Mouse (Mus musculus) gastrocnemius, adult 18-20 months (tissue): ENCODE results near the gene Hectd4. TPM values are rescaled to one million over a fixed set of nuclear protein-coding genes. Genes with fewer than 3 reads are reported as not detected.
A peak's percentile ranks its signal among the peaks of the same experiment; 100 is the strongest.

Experiments used
- DNase-seq: peaks from one replicate; pipeline ENCODE4 v3.0.0; 2021; ENCODE audit warnings: low spot score
- total RNA-seq, 2 experiments: library from RNA; stranded (reverse); gene quantifications; 2 replicates each; pipeline ENCODE4 v1.2.3; 2021

Hectd4 gene
- total RNA-seq, 2 experiments from 2014 or later = 11.3 to 11.8 TPM

DNA sequence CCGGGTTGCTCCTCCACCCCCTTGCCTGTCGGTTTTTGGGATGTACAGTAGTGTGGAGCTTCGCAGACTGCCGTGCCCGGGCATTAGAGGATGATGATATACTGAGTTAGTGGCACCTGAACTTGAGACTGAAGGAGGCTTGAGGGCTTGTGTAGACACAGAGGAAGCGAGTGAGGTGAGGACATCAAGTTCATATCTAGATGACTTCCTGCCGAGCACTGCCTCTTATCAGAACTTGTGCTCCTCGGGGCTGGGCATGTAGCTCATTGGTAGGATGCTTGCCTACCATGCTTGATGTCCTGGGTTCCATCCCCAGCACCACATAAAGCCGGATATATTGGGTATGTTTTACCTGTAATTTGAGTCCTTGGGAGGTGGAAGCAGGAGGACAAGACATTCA is 10.8 kb downstream of the Hectd4 start:
- DNase-seq = no peak

DNA sequence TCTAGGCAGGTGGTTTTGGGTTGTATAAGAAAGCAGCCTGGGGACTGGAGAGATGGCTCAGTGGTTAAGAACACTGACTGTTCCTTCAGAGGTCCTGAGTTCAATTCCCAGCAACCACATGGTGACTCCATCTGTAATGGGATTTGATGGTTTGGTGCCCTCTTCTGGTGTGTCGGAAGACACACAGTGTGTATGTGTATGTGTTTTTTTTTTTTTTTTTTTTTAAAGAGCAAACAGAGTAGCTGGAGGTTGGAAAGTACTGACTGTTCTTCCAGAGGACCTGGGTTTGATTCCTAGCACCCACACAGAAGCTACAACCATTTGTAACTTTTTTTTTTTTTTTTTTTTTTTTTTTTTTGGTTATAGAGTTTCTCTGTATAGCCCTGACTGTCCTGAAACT is 12.8 kb downstream of the Hectd4 start:
- DNase-seq = no peak

DNA sequence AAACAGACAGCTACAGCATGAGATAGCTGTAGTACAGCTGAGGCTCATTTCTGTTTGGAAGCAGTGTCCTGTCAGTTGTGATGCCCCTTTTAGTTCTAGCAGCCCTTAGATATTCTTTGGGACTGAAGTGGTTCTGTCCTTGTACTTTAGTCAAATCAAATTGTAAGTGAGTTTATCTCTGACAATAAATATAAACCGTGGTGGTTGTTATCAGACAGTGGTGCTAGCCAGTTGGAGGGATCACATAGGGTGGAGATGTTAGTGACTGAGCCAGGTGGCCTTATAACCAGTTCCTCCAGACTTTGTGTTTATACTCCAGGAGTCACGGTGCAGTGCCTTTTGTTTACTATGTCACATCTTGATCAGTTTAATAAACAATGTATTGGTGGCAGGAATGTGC is 13.7 kb downstream of the Hectd4 start:
- DNase-seq = no peak

DNA sequence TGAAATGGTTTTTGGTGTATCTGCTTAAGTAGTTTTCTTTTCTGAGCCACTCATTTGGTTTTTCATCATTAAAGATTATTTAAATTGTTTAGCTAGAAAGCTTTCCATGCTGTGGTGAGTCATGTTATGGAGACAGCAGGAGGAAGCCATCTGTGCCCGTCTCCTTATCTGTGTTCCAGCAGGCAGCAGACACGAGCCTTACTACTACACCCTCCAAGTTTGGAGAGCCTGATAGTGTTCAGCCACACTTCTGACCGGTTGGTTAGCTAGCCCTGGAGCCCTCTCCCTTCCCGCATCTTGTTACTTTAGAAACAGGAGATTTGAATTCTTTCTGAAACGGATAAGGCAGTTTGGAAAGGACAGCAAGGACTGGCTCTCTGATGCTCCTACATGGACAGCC is 16.2 kb downstream of the Hectd4 start:
- no peak for DNase-seq

DNA sequence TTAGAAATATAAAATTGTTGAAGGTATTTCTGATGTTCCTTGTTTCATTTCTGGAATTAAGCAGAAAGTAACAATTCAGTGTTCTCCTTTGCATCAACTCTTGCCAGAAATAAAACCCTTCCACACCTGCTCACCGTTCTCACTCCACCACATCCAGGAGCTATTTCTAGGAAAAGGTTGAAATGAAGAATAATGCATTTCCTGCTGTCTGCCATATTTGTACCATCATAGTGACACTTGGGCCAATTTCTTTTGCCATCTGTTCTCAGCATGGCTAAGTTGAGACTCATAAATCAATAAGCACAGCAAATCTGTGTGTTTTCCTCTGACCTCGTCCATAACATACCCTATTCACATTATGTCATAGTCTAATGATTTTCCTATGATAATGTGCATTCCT is 18.2 kb downstream of the Hectd4 start:
- no peak for DNase-seq

DNA sequence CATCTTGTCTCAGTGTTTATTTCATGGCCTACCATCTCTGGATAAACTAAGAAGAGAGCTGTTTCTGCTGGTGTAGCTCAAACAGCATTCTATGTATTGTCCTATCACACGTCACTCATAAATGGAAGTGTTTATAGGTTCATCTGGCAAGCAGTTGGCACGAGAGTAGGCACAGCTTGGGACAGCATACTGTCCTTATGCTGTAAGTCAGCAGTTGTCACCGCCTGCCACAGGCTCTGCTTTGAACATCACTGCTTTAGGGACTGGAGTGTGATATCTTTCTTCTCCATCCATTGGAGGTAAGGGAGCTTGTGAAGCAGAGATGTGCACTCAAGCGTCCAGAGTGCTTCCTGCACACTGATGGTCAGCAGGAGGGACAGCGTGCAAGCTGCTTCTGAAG is 19.8 kb downstream of the Hectd4 start:
- DNase-seq = no peak

DNA sequence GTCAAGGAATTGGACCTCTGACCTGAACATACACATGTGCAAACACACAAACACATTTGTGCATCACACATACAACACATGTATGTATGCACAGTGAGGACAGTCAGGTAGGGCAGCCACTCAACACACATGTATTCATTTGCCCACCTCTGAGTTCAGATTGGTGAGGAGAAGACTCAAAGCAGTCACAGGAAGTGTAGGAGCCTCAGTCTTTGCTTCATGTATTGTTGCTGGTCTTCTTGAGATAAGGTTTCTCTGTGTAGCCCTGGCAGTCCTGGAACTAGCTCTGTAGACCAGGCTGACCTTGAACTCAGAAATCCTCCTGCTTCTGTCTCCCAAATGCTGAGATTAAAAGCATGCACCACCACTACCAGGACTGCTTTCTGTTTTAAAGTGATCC is 21.2 kb downstream of the Hectd4 start:
- no peak for DNase-seq

DNA sequence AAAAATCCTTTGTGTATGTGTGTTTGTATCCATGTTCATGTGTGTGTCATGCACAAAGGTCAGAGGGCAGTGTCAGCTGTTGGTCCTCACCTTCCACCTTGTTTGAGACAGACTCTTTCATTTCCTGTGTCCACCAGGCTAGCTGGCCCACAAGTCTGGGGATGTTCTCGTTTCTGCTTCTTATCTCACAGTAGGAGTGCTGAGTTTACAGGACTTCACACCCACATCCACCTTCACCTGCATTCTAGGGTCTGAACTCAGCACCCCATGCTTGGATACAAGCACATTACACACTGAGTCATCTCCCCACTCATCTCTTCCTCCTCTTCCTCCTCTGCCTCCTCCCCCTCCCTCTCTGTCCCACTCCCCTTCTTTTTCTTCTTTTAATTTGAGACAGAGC is 22.2 kb downstream of the Hectd4 start:
- DNase-seq = no peak

DNA sequence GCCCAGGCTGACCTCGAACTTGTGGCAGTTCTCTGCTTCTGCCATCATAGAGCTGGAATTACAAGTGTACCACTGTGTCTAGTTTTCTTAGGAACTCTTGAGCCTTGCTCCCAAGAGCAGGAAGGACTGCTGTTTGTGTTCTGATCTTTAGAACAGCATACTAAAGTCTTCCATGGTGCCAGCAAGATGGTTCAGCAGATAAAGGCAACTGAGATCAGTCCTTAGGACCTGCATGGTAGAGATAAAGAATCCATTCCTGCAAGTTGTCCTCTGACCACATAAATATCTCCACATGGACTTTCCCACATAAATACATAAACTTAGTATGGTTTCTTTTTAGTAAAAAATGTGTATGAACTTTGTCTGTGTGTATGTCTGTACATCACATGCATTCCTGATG is 22.7 kb downstream of the Hectd4 start:
- no peak for DNase-seq

DNA sequence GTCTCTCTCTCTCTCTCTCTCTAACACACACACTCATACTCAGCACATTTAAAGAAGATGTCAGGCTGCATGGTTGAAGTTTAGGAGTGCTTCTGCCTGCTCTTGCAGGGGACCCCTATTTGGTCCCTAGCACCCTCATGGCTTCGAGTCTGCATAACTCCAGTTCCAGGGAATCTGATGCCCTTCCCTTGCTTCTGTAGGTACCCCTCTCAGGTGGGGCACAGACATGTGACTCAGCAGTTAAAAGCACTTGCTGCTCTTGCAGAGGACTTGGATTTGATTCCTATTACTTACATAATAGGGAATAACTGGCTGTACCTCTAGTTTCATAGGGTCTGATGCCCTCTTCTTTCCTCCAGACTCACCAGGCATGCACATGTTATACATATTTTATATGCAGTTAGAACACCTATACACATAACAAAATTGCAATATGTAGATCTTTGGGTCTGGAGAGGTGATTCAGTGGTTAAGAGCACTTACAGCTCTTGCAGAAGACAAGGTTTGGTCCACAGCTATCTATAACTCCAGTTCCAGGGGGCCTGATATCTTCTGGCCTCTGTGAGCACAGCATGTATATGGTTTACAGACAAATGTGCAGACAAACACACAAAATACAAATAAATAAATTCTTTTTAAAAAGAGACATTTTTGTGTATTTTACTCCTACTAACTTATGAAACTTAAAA is 23.8 kb downstream of the Hectd4 start:
- no peak for DNase-seq

DNA sequence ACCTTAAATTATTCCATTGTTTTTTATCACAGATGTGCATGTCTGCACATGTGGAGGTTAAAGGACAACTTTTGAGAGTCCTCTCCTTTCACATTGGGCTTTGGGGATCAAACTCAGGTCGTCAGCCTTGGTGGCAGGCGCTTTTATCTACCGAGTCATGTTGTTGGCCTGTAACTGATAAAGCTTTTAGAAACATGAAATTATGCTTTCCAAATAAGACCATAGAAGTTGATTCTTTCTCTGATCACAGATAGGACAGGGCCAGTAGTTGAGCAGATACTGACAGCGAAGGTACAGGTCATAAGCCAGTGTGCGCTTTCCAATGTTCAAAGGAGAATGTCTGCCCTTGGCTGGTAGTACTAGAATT is 24.3 kb downstream of the Hectd4 start:
- no peak for DNase-seq

DNA sequence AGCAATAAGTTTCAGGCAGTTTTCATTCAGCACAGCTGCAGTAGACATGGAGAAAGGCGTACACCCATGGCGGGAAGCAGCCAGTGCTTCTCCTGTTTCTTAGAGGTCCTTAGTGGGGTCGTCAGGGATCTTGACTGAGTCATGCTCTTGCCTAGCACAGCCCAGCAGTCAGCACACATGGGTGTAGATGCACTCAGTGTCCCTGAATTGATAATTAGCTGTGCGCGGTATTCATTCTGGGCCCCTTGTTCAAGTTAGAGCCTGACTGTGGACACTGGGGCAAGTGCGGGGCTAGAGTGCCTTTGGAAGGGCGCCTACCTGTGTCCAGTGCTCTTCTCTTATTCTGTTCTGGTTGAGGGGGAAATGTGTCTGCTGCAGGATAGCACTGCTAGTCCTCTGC is 25.2 kb downstream of the Hectd4 start:
- no peak for DNase-seq

DNA sequence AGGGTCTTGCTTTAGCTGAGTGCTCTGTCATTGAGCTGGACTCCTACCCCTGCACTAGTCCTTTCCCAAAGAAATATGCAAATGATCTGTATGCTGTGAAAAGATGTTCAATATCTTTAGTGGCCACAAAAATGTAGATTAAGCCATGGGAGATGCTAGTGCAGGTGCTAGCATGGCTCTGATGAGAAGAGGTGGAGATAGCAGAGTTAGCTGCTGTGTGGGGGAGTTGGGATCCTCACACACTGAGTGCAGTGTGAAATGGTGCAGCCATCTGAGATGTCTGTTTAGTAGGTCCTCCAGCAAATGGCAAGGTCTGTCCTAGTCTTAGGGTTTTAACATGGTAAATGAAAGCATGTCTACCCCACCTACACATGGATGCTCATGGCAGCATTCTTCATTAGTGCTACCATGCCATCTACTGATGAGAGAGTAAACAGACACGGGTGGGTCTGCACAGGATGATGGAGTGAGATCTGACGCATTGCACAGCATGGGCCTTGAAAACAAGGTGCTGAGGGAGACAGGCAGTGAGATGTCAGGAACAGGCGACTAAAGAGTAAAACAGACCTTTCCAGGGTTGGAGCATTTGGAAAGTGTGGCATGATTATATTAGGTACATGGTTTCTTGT is 28.9 kb downstream of the Hectd4 start:
- no peak for DNase-seq

DNA sequence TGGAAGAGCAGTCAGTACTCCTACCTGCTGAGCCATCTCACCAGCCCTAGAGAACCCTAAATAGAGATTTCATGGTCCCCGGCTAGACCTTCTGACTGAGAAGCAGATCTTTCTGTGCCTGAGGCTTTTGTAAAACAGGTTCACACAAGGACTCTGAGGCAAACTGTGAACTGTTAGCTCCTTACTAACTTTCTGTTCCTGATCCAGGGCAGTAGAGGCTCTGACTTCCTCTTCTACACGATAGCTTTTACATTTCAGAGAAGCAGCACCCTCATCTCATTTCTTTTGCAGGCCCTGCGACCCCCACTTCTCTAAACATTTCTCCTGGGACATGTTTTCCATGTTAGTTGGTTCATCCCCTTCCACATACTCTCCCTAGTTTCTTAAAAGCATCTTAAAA is 29.7 kb downstream of the Hectd4 start:
- no peak for DNase-seq

DNA sequence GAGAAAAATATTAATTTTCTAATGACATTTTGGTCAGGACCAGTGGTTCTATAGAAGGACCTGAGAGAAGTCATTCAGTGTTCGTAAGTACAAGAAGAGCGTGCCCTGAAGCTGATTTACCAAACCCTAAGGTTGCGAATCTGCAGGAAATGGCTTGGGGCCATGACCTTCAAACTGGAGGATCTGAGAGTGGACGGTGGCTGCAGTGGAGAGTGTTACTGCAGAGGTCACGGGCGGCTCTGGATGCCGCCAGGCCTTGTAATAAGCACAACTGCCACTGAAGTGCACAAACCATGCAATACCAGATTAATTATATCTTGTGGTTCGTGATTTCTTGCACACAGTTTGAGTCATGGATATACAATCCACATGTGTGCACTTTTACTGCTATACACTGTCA is 31.8 kb downstream of the Hectd4 start:
- no peak for DNase-seq

DNA sequence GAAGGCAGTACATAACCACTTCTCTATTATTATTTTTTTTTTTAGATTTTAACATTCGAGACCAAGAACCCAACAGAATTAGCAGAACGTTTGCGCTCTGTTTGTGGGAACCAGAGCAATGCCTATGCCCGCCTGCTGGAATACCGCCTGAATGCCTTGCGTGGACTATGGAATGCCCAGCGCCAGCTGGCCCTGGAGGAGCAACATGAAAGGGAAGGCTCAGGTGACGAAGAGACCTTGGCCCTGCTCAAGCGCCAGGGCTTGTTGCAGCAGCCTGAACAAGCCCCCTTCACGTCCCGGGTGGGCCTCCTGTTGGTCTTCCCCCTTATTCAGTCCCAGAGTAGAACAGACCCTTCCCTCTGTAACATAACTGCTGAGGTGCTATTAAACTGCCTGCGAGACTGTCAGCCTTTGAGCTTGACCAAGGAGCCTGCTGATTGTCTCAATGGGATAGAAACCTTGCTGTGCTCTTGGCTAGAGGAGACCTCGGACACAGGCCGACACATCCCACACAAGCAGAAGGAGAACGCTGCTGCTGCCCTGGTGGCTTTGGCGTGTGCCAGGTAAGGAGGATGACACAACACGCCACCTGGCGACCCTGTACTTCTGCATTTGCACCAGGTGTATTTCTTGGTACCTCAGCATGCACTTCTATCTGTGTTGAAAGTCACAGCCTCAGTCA is 33.9 kb downstream of the Hectd4 start:
- no peak for DNase-seq

DNA sequence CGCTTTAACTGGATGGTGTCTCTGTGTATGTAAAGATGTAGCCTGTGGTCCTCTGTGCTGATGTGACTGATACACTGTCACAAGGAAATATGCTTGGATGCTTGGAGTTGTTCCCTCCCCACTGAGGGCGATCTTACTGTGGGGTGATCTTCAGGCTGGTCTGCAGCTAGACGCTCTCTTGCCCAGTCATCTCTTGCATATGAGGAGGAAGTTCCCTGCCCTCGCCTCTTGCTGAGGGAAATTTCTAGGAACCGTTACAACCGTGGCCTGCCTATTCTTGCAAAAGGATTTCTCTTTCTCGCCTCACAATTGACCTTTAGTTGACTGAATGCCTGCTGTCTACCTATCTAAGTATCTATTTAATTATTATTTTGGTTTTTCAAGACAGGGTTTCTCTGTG is 35.0 kb downstream of the Hectd4 start:
- no peak for DNase-seq

DNA sequence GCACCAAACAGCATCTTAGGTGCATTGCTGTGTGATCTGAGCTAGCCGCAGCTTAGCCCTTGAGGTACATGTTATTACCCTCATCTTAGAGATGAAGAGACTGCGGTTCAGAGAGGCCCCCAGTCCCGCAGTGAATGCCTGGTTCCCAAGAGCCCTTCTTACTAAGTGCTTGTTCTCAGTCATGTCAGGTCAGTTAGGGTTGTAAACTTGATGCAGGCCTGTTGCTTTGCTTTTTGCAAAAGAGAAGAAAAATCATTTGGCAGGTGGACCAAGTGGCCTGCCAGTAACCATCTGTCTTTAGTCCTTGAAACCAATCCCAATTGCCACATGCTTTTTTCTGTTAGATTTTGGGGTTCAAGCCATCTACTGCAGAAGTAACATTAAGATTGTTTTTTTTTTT is 41.8 kb downstream of the Hectd4 start:
- DNase-seq = no peak

DNA sequence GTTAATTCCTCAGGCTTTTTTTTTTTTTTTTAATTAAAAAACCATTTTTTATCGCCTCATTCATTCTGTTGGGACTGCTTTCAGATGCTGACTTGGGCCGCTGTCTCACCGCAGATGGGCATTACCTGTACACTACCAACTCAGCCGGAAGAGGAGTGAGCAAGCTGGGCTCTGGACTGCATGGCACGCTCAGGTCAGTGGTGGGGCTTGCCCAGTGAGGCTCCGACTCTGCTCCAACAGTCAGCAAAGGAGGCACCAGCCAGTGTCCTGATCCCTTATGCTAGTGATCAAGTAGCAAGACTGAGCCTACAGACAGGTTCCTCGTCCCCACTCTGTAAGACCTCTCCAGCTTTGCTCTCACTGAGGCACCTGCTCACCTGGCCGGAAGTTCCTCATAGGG is 42.4 kb downstream of the Hectd4 start:
- no peak for DNase-seq

DNA sequence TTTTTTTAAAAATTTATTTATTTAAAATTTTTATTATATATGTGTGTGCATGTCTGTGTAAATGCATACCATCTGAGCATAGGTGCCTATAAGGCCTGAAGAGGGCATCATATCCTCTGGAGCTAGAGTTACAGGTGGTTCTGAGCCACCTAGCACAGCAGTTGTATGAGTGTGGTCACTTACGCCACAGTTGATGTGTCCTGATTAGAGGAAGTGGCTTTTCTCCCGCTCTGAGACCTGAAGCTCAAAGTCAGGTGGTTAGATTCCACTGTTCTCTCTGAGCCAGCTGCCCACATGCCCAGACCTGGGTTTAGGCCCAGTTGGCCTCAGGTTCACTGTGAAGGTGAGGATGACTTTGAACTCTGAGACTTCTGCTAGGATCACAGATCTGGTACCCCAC is 44.6 kb downstream of the Hectd4 start:
- no peak for DNase-seq

DNA sequence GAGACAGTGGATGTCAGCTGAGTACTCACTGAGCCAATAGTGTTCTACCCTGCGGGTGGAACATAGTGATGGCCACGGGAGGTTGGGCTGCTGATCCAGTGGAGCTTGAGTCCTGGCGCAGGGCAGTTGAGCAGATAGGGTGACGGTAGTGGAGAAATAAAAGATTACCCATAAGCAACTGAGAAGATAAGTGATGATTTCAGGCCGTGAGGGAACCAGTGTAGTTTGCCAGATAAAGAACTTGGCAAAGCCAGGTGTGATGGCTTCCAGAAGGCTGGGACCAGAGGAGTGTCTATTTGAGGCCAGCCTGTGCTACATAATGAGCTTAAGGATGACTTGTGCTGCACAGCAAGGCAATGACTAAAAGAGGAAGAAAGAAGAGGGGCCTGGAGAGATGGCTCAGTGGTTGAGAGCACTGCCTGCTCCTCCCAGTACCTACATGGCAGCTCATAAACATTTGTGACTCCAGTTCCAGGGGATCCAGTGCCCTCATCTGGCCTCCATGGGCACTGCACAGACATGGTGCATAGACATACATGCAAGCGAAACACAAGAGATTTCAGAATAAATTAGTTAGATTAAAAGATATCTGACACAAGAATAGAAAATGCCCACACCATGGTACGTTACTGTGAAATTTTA is 46.8 kb downstream of the Hectd4 start:
- peak; percentile 45 for DNase-seq

DNA sequence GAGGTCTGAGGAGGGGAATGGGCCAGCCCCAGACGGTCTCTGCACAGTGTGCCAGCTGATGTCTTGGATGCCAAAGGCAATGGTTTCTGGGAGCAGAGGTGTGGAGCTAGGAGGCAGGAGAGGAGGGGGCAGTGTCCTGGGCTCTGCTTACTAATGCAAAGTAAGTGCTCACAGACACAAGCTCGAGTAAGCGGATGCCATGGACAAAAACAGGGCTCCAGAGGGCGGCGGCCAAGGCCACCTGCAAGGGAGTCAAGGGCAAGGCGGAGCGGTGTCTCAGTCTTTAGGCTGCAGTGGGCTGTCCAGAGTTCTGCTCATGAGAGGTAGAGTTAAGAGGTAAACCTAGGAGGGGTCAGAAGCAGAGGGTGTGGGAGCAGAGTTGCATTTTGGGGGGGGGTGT is 51.0 kb downstream of the Hectd4 start:
- DNase-seq = no peak

DNA sequence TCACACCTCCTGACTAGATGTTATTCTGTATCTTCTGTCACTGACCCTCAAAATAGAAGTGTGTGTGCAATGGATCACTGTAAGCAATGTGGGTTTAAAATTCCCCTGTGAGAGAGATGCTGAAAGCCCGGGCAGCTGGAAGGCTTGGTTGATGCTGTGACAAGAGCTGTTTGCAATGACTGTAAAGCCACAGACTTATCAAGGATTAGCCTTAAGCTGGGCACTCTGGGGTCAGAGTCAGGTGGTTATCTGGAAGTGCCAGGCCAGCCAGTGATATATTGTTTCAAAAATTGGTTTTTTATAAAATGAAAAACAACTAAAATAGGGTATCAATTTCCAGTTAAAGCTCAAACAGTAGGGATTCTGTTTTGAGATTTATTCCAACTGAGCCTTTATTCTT is 56.8 kb downstream of the Hectd4 start:
- no peak for DNase-seq
